In the genomic region with DNA sequence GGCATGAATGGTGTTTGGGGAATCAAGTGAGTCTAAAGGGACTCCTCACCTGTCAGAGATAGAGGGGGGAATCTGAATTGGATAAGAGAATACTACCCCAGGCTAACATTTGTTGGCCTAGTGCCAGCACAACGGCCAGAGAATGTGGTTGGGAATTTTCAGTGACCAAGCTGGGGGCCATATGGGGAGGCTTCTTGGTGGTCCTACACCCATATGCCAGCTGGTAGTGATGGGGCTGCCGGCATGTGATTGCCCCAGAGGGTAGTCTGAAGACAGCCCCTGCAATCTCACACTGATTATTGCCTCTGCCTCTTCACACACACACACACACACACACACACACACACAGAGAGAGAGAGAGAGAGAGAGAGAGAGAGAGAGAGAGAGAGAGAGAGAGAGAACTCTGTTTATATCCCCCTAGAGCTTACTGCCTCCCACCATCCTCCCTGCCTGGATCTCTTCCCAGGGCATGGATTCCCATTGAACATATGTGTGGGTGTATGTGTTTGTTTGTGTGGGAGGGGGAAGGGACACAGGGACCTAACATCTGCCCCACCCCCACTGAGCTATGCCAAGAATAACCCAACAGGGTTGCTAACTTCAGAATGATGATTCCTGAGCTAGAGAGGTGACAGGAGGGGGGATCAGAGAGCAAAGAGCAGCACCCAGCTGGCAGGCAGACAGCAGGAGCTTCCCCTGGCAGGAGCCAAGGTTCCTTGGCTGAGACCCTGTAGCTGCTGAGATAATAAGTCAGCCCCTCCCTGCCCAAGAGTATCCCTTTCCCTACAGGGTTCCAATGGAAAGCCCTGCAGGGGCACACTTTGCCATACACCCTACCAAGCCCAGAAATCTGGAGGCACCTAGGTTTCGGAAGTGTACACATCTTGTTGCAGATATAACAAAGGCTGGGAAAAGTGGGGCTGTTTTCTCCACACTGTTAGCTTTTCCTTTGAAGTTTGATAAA, we compare ENCODE assay signal across 13 mouse cellular contexts. TPM values are rescaled to one million over a fixed set of nuclear protein-coding genes. Genes with fewer than 3 reads are reported as not detected.
DNase-seq lines count a peak whose midpoint lies in the region; ATAC-seq lines count a peak whose summit lies in the region.
"Had no signal": no experiment of that assay in that cellular context is flagged by ENCODE, and none has a peak within 500 bp of the region (broad histone marks: within the 10 kb centered on the region; RNA-seq: fewer than 3 reads in every experiment).

No protein-coding gene starts in this region.

- no peaks in the 10 kb centered on the region for H3K9me3 ChIP-seq in neural tube, embryonic 13.5 days
- H3K9me3 ChIP-seq: heart, embryonic 10.5 days; limb, embryonic 12.5 days had no signal

- peaks cover 37% of the 10 kb centered on the region for H3K27me3 ChIP-seq in neural tube, embryonic 13.5 days

- WGBS in neural tube, embryonic 13.5 days = 27% methylated on average over 3 of the region's 3 CpGs

- H3K9ac ChIP-seq in neural tube, embryonic 13.5 days = no peak overlapping the region
- H3K9ac ChIP-seq: limb, embryonic 12.5 days had no signal

- H3K4me1 ChIP-seq in neural tube, embryonic 13.5 days (replicated peaks) = peaks cover 24% of the 10 kb centered on the region

- DNase-seq in adrenal gland, adult 2 months = peak; percentile 15
- no peak for DNase-seq in adrenal gland, adult 8-10 months
- peak; percentile 53 to 81 for DNase-seq in layer of hippocampus, adult 18-20 months (ENCODE audit: low spot score in 2 of 2)
- DNase-seq in layer of hippocampus, adult 9-10 months (ENCODE audit: low spot score) = no peak
- peak; percentile 39 to 43 for DNase-seq in right cerebral cortex, adult 2 months (ENCODE audit: low spot score in 2 of 2)
- no peak for DNase-seq in right cerebral cortex, postnatal 4 days
- DNase-seq in spleen, postnatal 4 days (ENCODE audit: low spot score in 2 of 2) = no peak
- DNase-seq: embryo, embryonic 11 days; lung, postnatal 10 days had no signal

- no peak overlapping the region for H3K4me3 ChIP-seq in neural tube, embryonic 13.5 days
- H3K4me3 ChIP-seq: heart, embryonic 10.5 days; limb, embryonic 12.5 days had no signal

- no peak overlapping the region for H3K4me2 ChIP-seq in neural tube, embryonic 13.5 days
- H3K4me2 ChIP-seq: limb, embryonic 12.5 days had no signal

- peak; percentile 87 for ATAC-seq in neural tube, embryonic 13.5 days (ENCODE audit: low read depth)

- peak overlapping the region; percentile 54; the same call in 1 of the 2 replicates for H3K27ac ChIP-seq in neural tube, embryonic 13.5 days (replicated peaks)
- H3K27ac ChIP-seq: heart, embryonic 10.5 days; limb, embryonic 12.5 days had no signal

- H3K36me3 ChIP-seq in neural tube, embryonic 13.5 days = no peaks in the 10 kb centered on the region
- H3K36me3 ChIP-seq: heart, embryonic 10.5 days; limb, embryonic 12.5 days had no signal

RNA-seq across cellular contexts. Expression of a gene that starts 5.0 kb away (rescaled TPM):
- total RNA-seq in adrenal gland, adult 2 months (2021) = under 1 TPM; 0.62 to 0.75 TPM
- polyA plus RNA-seq in adrenal gland, adult 2 months (2012; rRNA removed) = 2.9 and 5.9 TPM in 2 replicates
- total RNA-seq in adrenal gland, adult 8-10 months (2022) = 1 to 10 TPM; 1.3 to 2.1 (median 1.7) TPM
- total RNA-seq in layer of hippocampus, adult 18-20 months (2021) = 1 to 10 TPM; 7.2 to 8.9 TPM
- 63.2 and 65.0 TPM in 2 replicates for polyA plus RNA-seq in neural tube, embryonic 13.5 days (2015; fragmentation: Nextera tagmentation; extraction: Ambion mirVana)
- polyA plus RNA-seq: intestine, embryonic 14.5 days; limb, embryonic 12.5 days had no signal

RNA-seq across cellular contexts. Expression of a gene that starts 36.4 kb away (rescaled TPM):
- 10 to 100 TPM; 17.3 to 27.0 TPM for total RNA-seq in adrenal gland, adult 2 months (2021)
- polyA plus RNA-seq in adrenal gland, adult 2 months (2012; rRNA removed) = 47.5 and 54.0 TPM in 2 replicates
- total RNA-seq in adrenal gland, adult 8-10 months (2022) = 10 to 100 TPM; 24.3 to 37.8 (median 29.3) TPM
- 1 to 10 TPM; 4.6 to 5.9 TPM for total RNA-seq in layer of hippocampus, adult 18-20 months (2021)
- polyA plus RNA-seq in neural tube, embryonic 13.5 days (2015; fragmentation: Nextera tagmentation; extraction: Ambion mirVana) = 6.2 and 7.8 TPM in 2 replicates

RNA-seq across cellular contexts. Expression of a gene that starts 51.1 kb away (rescaled TPM):
- 10 to 100 TPM; 15.3 to 22.7 TPM for total RNA-seq in adrenal gland, adult 2 months (2021)
- polyA plus RNA-seq in adrenal gland, adult 2 months (2012; rRNA removed) = 26.0 and 29.9 TPM in 2 replicates
- 10 to 100 TPM; 17.2 to 33.2 (median 22.6) TPM for total RNA-seq in adrenal gland, adult 8-10 months (2022)
- 10 to 100 TPM; 22.9 to 23.1 TPM for total RNA-seq in layer of hippocampus, adult 18-20 months (2021)
- 33.4 and 33.7 TPM in 2 replicates for polyA plus RNA-seq in neural tube, embryonic 13.5 days (2015; fragmentation: Nextera tagmentation; extraction: Ambion mirVana)

Comparison
In these comparisons a context has a peak if more than half of its experiments do, and no peak if none do; other contexts are left out.
1. DNase-seq: peak in adrenal gland, adult 2 months (single experiment), layer of hippocampus, adult 18-20 months (2 of 2) and right cerebral cortex, adult 2 months (2 of 2); none in adrenal gland, adult 8-10 months (single experiment), layer of hippocampus, adult 9-10 months (single experiment), right cerebral cortex, postnatal 4 days (single experiment) and spleen, postnatal 4 days (0 of 2).